Mouse (Mus musculus): ENCODE data around the gene Trmt1l. TPM values are rescaled to one million over a fixed set of nuclear protein-coding genes. Genes with fewer than 3 reads are reported as not detected.

Trmt1l gene
- 18.9 and 21.7 TPM in 2 replicates for polyA plus RNA-seq (2015; fragmentation: Nextera tagmentation; extraction: Ambion mirVana)

- ATAC-seq (ENCODE audit: low read depth) (peak; percentile 98), DNase-seq (peak; percentile 95)
- H3K27me3 ChIP-seq: no peaks in the 10 kb centered on the region
- no peaks in the 10 kb centered on the region for H3K9me3 ChIP-seq (replicated peaks)
- H3K4me3 ChIP-seq (replicated peaks): peak within 1 kb of the TSS; percentile 94
- H3K9ac ChIP-seq: peak within 1 kb of the TSS; percentile 96
- under 1% methylated on average over 74 of the region's 74 CpGs for WGBS (ENCODE audit: insufficient replicate concordance)
- H3K4me2 ChIP-seq: peak within 1 kb of the TSS; percentile 76
- H3K4me1 ChIP-seq (replicated peaks): peaks cover 29% of the 10 kb centered on the region
- peak within 1 kb of the TSS; percentile 96 for H3K27ac ChIP-seq
- peaks cover 3% of the 10 kb centered on the region; the same call in 1 of the 2 replicates for H3K36me3 ChIP-seq
Observed at GRCm38 (mm10) chr1:151428263-151429221, at the start of gene Trmt1l, which contains the start of gene Swt1. TSS of gene Trmt1l (plus strand) at chr1:151428542. TSS of gene Swt1 (minus strand) at chr1:151428455.

DNA sequence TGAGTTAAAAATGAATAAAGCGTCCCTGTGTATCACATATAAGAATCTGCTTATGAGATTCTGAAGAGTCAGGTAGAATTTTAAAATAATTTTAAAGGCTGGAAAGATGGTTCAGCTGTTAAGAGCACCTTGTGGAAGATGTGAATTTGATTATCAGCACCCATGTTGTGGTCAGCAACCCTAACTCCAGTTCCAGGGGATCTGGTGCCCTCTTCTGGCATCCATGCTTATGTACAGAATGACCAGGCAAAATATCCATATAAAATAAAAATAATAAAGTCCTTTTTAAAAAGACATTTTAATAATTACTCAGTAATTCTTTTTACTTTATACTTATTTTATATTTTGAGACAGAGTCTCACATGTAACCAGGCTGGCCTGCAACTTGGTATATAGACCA lies 38.3 kb upstream of the Trmt1l start:
- no peak overlapping the region for H3K4me3 ChIP-seq (replicated peaks)
- no peak overlapping the region for H3K9ac ChIP-seq
- no peaks in the 10 kb centered on the region for H3K4me1 ChIP-seq (replicated peaks)
- DNase-seq (no peak), ATAC-seq (ENCODE audit: low read depth) (no peak)
- WGBS (ENCODE audit: insufficient replicate concordance): 79% methylated on average over 1 of the region's 1 CpGs
- no peaks in the 10 kb centered on the region for H3K27me3 ChIP-seq
- no peak overlapping the region for H3K27ac ChIP-seq
- H3K4me2 ChIP-seq: no peak overlapping the region
- H3K36me3 ChIP-seq: peaks cover 15% of the 10 kb centered on the region
- no peaks in the 10 kb centered on the region for H3K9me3 ChIP-seq (replicated peaks)

DNA sequence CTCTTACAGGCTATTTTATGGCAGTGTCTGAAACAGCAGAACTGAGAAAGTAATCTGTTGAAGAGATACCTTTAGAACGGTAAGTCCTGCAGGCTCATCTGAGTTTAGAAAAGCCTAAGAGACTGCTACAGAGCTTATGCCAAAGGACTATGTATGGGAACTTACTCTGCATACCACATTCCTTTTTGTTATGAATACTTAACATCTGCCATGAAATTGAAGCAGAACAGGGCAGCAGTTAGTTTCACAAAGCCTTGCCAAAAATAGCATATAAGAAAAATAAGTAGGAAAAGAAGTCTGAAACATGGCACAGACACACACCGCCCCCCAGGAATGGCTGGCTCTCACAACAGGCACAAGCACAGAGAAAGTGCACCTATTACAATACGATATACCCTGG lies 18.5 kb upstream of the Trmt1l start:
- Histone ChIP-seq H3K4me3 (replicated peaks) (no peak overlapping the region), H3K4me1 (replicated peaks) (no peaks in the 10 kb centered on the region), H3K4me2 (no peak overlapping the region), H3K9me3 (replicated peaks) (no peaks in the 10 kb centered on the region), H3K27me3 (no peaks in the 10 kb centered on the region), H3K27ac (no peak overlapping the region), H3K36me3 (peaks cover 19% of the 10 kb centered on the region), H3K9ac (no peak overlapping the region)
- no peak for ATAC-seq (ENCODE audit: low read depth)
- 88% methylated on average over 3 of the region's 3 CpGs for WGBS (ENCODE audit: insufficient replicate concordance)
- DNase-seq: no peak

- Histone ChIP-seq H3K27me3 (no peaks in the 10 kb centered on the region), H3K9me3 (replicated peaks) (no peaks in the 10 kb centered on the region), H3K4me3 (replicated peaks) (no peak overlapping the region), H3K27ac (no peak overlapping the region), H3K9ac (no peak overlapping the region), H3K36me3 (peaks cover 26% of the 10 kb centered on the region), H3K4me1 (replicated peaks) (peaks cover 19% of the 10 kb centered on the region), H3K4me2 (no peak overlapping the region)
- ATAC-seq (ENCODE audit: low read depth): no peak
- DNase-seq: no peak
- WGBS (ENCODE audit: insufficient replicate concordance): 41% methylated on average over 3 of the region's 3 CpGs
Observed at GRCm38 (mm10) chr1:151422178-151422577, 6.2 kb upstream of the Trmt1l start.

DNA sequence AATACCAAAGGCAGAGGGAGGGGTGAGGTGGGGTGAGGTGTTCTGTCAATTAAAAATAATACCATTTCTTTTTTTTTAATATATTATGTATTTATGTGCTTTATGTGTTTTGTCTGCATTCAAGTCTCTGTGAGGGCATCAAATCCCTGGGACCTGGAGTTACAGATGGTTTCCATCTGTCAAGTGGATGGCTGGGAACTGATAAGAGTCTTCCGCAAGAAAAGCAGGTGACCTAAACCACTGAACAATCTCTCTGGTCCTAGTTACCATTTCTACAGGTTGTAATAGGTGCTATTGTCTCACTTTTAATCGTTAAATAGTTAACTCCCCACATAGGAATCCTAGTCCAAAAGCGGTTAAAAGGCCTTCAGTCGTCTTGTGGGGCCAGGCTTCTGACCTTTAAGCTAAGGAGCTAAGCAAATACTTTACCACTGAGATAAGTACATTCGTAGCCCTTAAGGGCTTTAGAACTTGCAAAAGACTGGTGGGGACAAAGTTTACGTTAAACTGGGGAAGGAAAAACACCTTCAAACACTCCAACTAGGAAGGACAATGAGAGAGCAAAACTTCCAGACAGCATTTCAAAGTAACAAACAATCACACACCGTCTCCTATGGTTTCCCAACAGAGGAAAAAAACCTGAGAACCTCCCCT lies 1.3 kb upstream of the Trmt1l start:
- peaks cover 4% of the 10 kb centered on the region for H3K36me3 ChIP-seq
- peak overlapping the region; percentile 92 for H3K9ac ChIP-seq
- no peaks in the 10 kb centered on the region for H3K9me3 ChIP-seq (replicated peaks)
- H3K27ac ChIP-seq: peak overlapping the region; percentile 96
- H3K4me1 ChIP-seq (replicated peaks): peaks cover 33% of the 10 kb centered on the region
- H3K4me2 ChIP-seq: peak overlapping the region; percentile 76
- WGBS (ENCODE audit: insufficient replicate concordance): 9% methylated on average over 7 of the region's 7 CpGs
- H3K27me3 ChIP-seq: no peaks in the 10 kb centered on the region
- H3K4me3 ChIP-seq (replicated peaks): peak overlapping the region; percentile 94
- DNase-seq: peak; percentile 18
- ATAC-seq (ENCODE audit: low read depth): no peak

DNA sequence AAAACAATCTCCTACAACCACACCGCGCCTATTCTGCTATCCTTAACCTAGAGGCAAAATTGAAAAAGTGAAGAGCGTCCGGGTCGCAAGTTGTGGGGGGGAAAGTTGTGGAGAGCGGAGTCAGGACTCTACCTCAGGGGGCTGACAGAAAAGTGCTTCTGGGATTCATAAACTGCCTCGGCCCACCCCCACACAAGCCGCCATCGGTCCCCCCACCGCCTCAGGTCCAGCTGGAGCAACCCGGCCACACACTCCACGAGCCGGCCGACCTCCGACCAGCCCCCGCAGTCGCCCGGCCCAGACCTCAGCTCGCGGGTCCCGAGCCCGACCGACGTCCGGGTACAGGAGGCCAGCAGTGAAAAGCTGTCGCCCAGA lies 467 bp upstream of the Trmt1l start:
- Histone ChIP-seq H3K4me1 (replicated peaks) (peaks cover 29% of the 10 kb centered on the region), H3K27me3 (no peaks in the 10 kb centered on the region), H3K9me3 (replicated peaks) (no peaks in the 10 kb centered on the region), H3K36me3 (no peaks in the 10 kb centered on the region; the same call in 1 of the 2 replicates), H3K9ac (peak overlapping the region; percentile 92), H3K4me3 (replicated peaks) (peak overlapping the region; percentile 94), H3K4me2 (peak overlapping the region; percentile 76), H3K27ac (peak overlapping the region; percentile 96)
- ATAC-seq (ENCODE audit: low read depth) (peak; percentile 39), DNase-seq (no peak)
- under 1% methylated on average over 25 of the region's 26 CpGs for WGBS (ENCODE audit: insufficient replicate concordance)

GRCm38 (mm10) chr1:151429316-151429715 lies 974 bp downstream of the Trmt1l start:
- ATAC-seq (ENCODE audit: low read depth): no peak
- Histone ChIP-seq H3K4me3 (replicated peaks) (peak overlapping the region; percentile 94), H3K9ac (peak overlapping the region; percentile 96), H3K27ac (peak overlapping the region; percentile 96), H3K4me1 (replicated peaks) (peaks cover 29% of the 10 kb centered on the region), H3K4me2 (peak overlapping the region; percentile 76), H3K36me3 (peaks cover 7% of the 10 kb centered on the region), H3K9me3 (replicated peaks) (no peaks in the 10 kb centered on the region), H3K27me3 (no peaks in the 10 kb centered on the region)
- no peak for DNase-seq
- 39% methylated on average over 9 of the region's 9 CpGs for WGBS (ENCODE audit: insufficient replicate concordance)

DNA sequence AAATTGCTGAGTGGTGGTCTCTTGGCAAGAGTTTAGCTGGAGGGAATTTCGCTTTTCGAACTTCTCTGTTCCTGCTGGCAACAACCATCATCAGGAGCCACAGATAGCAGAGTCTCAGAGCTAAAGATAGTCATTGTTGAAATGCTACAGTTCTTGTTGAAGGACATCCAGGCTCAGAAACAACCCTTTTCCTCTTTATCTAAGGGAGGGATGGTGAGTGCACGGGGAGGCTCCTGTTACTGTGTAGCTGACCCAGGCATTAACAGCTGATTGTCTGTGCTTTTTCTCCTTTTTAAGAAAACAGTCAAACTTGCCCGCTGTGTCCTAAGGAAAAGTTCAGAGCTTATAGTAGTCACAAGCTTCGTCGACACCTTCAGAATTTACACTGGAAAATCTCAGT lies 7.1 kb downstream of the Trmt1l start:
- no peaks in the 10 kb centered on the region for H3K27me3 ChIP-seq
- 84% methylated on average over 6 of the region's 6 CpGs for whole genome bisulfite sequencing (ENCODE audit: insufficient replicate concordance)
- no peak for ATAC-seq (ENCODE audit: low read depth)
- H3K4me3 ChIP-seq (replicated peaks): no peak overlapping the region
- no peak overlapping the region for H3K4me2 ChIP-seq
- no peak overlapping the region for H3K27ac ChIP-seq
- peaks cover 50% of the 10 kb centered on the region for H3K36me3 ChIP-seq
- peaks cover 1% of the 10 kb centered on the region; the same call in 1 of the 2 replicates for H3K4me1 ChIP-seq (replicated peaks)
- H3K9ac ChIP-seq: no peak overlapping the region
- no peak for DNase-seq
- H3K9me3 ChIP-seq (replicated peaks): no peaks in the 10 kb centered on the region

DNA sequence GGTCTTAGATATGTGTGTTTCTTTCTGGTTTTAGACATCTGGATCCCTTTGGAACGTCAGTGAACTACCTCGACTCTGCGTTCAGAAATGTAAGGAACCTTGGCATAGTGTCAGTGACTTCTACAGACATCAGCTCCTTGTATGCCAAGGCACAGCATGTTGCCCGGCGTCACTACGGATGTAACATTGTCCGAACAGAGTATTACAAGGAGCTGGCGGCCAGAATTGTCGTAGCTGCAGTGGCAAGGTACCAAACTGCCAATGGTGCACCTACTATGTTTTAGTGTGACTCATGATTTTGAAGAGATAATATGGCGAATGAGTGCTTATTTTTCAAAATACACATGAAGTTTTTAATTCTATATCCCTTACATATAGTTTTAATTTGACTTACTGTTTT lies 21.5 kb downstream of the Trmt1l start:
- H3K36me3 ChIP-seq: peaks cover 73% of the 10 kb centered on the region

DNA sequence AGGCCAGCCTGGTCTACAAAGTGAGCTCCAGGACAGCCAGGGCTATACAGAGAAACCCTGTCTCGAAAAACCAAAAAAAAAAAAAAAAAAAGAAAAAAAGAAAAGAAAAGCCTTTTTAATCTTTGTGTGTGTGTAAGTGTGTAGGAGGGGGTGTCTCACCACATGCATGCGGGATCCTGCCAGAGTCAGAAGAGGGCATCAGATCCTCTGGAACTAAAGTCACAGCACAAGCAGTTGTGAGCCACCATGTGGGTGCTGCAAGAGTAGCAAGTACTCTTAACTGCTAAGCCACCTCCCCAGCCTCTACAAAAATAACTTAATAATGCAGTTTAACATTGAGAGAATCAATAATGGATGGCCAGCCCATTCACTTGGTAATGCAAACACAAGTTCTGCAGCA lies 22.5 kb downstream of the Trmt1l start:
- ATAC-seq (ENCODE audit: low read depth) (no peak), DNase-seq (no peak)
- H3K4me1 ChIP-seq (replicated peaks): no peaks in the 10 kb centered on the region
- no peak overlapping the region for H3K4me2 ChIP-seq
- no peak overlapping the region for H3K9ac ChIP-seq
- no peaks in the 10 kb centered on the region for H3K9me3 ChIP-seq (replicated peaks)
- H3K27me3 ChIP-seq: no peaks in the 10 kb centered on the region
- peaks cover 67% of the 10 kb centered on the region for H3K36me3 ChIP-seq
- H3K4me3 ChIP-seq (replicated peaks): no peak overlapping the region
- 90% methylated on average over 1 of the region's 2 CpGs for WGBS (ENCODE audit: insufficient replicate concordance)
- H3K27ac ChIP-seq: no peak overlapping the region

More for the DNA sequence above, 21.5 kb downstream of the Trmt1l start:
- no peak for ATAC-seq (ENCODE audit: low read depth)
- Histone ChIP-seq H3K9ac (no peak overlapping the region), H3K4me1 (replicated peaks) (no peaks in the 10 kb centered on the region), H3K27ac (no peak overlapping the region), H3K4me3 (replicated peaks) (no peak overlapping the region), H3K4me2 (no peak overlapping the region), H3K9me3 (replicated peaks) (no peaks in the 10 kb centered on the region), H3K27me3 (no peaks in the 10 kb centered on the region)
- WGBS (ENCODE audit: insufficient replicate concordance): 84% methylated on average over 10 of the region's 10 CpGs
- DNase-seq: no peak

DNA sequence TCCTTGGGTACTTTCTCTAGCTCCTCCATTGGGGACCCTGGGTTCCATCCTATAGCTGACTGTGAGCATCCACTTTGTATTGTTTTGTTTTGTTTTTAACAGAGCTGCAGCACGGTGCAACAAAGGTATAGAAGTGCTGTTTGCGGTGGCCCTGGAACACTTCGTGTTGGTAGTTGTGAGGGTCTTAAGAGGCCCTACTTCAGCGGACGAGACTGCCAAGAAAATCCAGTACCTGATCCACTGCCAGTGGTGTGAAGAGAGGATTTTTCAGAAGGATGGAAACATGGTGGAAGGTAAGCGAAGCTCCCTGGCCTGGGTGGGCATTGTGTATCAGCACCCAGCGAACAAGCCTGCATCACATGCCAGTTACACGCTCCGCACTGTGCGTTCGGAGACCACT lies 23.6 kb downstream of the Trmt1l start:
- Histone ChIP-seq H3K4me3 (replicated peaks) (no peak overlapping the region), H3K27me3 (no peaks in the 10 kb centered on the region), H3K4me1 (replicated peaks) (no peaks in the 10 kb centered on the region), H3K36me3 (peaks cover 65% of the 10 kb centered on the region), H3K9ac (no peak overlapping the region), H3K27ac (no peak overlapping the region), H3K4me2 (no peak overlapping the region), H3K9me3 (replicated peaks) (no peaks in the 10 kb centered on the region)
- WGBS (ENCODE audit: insufficient replicate concordance): 88% methylated on average over 11 of the region's 11 CpGs
- no peak for ATAC-seq (ENCODE audit: low read depth)
- no peak for DNase-seq
